Mouse (Mus musculus) lung, embryonic 15.5 days (tissue): ENCODE results near the gene Zmynd10. TPM values are rescaled to one million over a fixed set of nuclear protein-coding genes. Genes with fewer than 3 reads are reported as not detected.
A peak's percentile ranks its signal among the peaks of the same experiment; 100 is the strongest.

Experiments used
- ATAC-seq: fragments of 200-750 bp; cut with Nextera tagmentation; 2 replicates; pipeline ENCODE4 v1.8.0; 2017; ENCODE audit warnings: moderate number of reproducible peaks, borderline replicate concordance; ENCODE audit not compliant: low FRiP score, low TSS enrichment; ENCODE audit errors: extremely low read depth
- H3K27ac ChIP-seq: fragments of 300-500 bp; sonication (generic); 2 replicates; pipeline ENCODE4 v1.5.1; 2015; ENCODE audit warnings: moderate library complexity, mild to moderate bottlenecking, inconsistent platforms
- H3K27me3 ChIP-seq: fragments of 300-500 bp; sonication (generic); 2 replicates; pipeline ENCODE4 v1.6.1; 2015; ENCODE audit warnings: inconsistent platforms
- H3K36me3 ChIP-seq: fragments of 300-500 bp; sonication (generic); 2 replicates; pipeline ENCODE4 v1.6.1; 2015; ENCODE audit warnings: inconsistent platforms
- H3K4me1 ChIP-seq: fragments of 300-500 bp; sonication (generic); 2 replicates; pipeline ENCODE4 v1.6.1; 2015; ENCODE audit warnings: inconsistent platforms
- H3K4me2 ChIP-seq: fragments of 300-500 bp; sonication (generic); 2 replicates; pipeline ENCODE4 v1.6.1; 2015; ENCODE audit warnings: inconsistent platforms, mild to moderate bottlenecking, moderate library complexity
- H3K4me3 ChIP-seq: fragments of 300-500 bp; sonication (generic); 2 replicates; pipeline ENCODE4 v1.5.1; 2015; ENCODE audit warnings: mild to moderate bottlenecking, inconsistent platforms
- H3K9ac ChIP-seq: fragments of 300-500 bp; sonication (generic); 2 replicates; pipeline ENCODE4 v1.6.1; 2015; ENCODE audit warnings: inconsistent platforms
- H3K9me3 ChIP-seq: fragments of 300-500 bp; sonication (generic); 2 replicates; pipeline ENCODE4 v1.6.1; 2016; ENCODE audit warnings: inconsistent platforms
- WGBS: fragments of 180-500 bp; shearing (Covaris S2); methylation state at CpG from one replicate; pipeline ENCODE4 v1.1.7; 2015; 5-methylcytosine and 5-hydroxymethylcytosine counted together
- polyA plus RNA-seq: library from polyadenylated mRNA; unstranded; fragments of >200 nt; fragmentation: Nextera tagmentation; extraction: Ambion mirVana; gene quantifications from 2 replicates; pipeline ENCODE4 v1.2.1, GENCODE M21; 2015

The Zmynd10 gene
- polyA plus RNA-seq, 1 experiment from 2014 or later, result 6.8 TPM

- Histone ChIP-seq H3K4me1 (peaks cover 17% of the 10 kb centered on the region), H3K9me3 (no peaks in the 10 kb centered on the region), H3K36me3 (no peaks in the 10 kb centered on the region), H3K9ac (no peak overlapping the region), H3K27ac (no peak overlapping the region; the same call in 1 of the 2 replicates), H3K4me3 (no peak overlapping the region), H3K27me3 (peaks cover 19% of the 10 kb centered on the region), H3K4me2 (peak overlapping the region; percentile 52)
- WGBS, result 19% methylated on average over 25 of the region's 25 CpGs
- 0 out of 2 replicates have a peak, but pooled peaks have one; percentile 28 for ATAC-seq
Measured at GRCm38 (mm10) chr9:107521711-107522399, 25.2 kb upstream of the Zmynd10 start.

GRCm38 (mm10) chr9:107522400-107522711, 24.7 kb upstream of the Zmynd10 start:
- no peak for ATAC-seq
- H3K4me3 ChIP-seq, result no peak overlapping the region
- WGBS, result 34% methylated on average over 2 of the region's 2 CpGs
- peak overlapping the region; percentile 52 for H3K4me2 ChIP-seq
- no peaks in the 10 kb centered on the region for H3K36me3 ChIP-seq
- peaks cover 24% of the 10 kb centered on the region for H3K27me3 ChIP-seq
- H3K9ac ChIP-seq, result no peak overlapping the region
- H3K27ac ChIP-seq, result no peak overlapping the region; the same call in 1 of the 2 replicates
- peaks cover 22% of the 10 kb centered on the region for H3K4me1 ChIP-seq
- no peaks in the 10 kb centered on the region for H3K9me3 ChIP-seq

GRCm38 (mm10) chr9:107526198-107527026, 20.7 kb upstream of the Zmynd10 start:
- Histone ChIP-seq H3K27me3 (peaks cover 36% of the 10 kb centered on the region), H3K4me3 (peak overlapping the region; percentile 31), H3K36me3 (no peaks in the 10 kb centered on the region), H3K9ac (no peak overlapping the region), H3K27ac (no peak overlapping the region), H3K4me2 (peak overlapping the region; percentile 76), H3K4me1 (peaks cover 22% of the 10 kb centered on the region), H3K9me3 (no peaks in the 10 kb centered on the region)
- 4% methylated on average over 44 of the region's 44 CpGs for WGBS
- peak; percentile 66; the same call in 1 of the 2 replicates for ATAC-seq

- WGBS, result under 1% methylated on average over 48 of the region's 48 CpGs
- peak within 1 kb of the TSS; percentile 85 for H3K9ac ChIP-seq
- H3K4me1 ChIP-seq, result peaks cover 29% of the 10 kb centered on the region
- peak within 1 kb of the TSS; percentile 75 for H3K4me3 ChIP-seq
- no peaks in the 10 kb centered on the region for H3K9me3 ChIP-seq
- H3K27ac ChIP-seq, result peak within 1 kb of the TSS; percentile 76
- peaks cover 4% of the 10 kb centered on the region; the same call in 1 of the 2 replicates for H3K27me3 ChIP-seq
- H3K4me2 ChIP-seq, result peak within 1 kb of the TSS; percentile 82
- peak; percentile 97 for ATAC-seq
- peaks cover 17% of the 10 kb centered on the region for H3K36me3 ChIP-seq
Measured at GRCm38 (mm10) chr9:107533791-107534407, 13.2 kb upstream of the Zmynd10 start, which contains the start of gene Tmem115. Gene Tmem115, plus strand, starts transcription at chr9:107533945.

DNA sequence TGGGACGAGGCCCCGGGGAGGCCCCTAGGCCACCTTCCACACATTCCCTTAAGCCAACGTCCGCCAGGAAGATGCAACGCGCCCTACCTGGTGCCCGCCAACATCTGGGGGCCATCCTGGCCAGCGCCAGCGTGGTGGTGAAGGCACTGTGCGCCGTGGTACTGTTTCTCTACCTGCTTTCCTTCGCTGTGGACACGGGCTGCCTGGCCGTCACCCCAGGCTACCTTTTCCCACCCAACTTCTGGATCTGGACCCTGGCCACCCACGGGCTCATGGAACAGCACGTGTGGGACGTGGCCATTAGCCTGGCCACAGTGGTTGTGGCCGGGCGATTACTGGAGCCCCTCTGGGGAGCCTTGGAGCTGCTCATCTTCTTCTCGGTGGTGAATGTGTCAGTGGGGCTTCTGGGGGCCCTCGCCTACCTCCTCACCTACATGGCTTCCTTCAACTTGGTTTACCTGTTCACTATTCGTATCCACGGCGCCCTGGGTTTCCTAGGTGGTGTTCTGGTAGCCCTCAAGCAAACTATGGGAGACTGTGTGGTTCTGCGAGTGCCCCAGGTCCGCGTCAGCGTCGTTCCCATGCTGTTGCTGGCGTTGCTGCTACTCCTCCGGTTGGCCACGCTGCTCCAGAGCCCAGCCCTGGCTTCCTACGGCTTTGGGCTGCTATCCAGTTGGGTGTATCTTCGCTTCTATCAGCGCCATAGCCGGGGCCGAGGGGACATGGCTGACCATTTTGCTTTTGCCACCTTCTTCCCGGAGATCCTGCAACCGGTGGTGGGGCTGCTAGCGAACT, 12.5 kb upstream of the Zmynd10 start:
- peak overlapping the region; percentile 76 for H3K27ac ChIP-seq
- H3K9me3 ChIP-seq, result no peaks in the 10 kb centered on the region
- H3K4me3 ChIP-seq, result peak overlapping the region; percentile 75
- peak; percentile 1; the same call in 1 of the 2 replicates for ATAC-seq
- H3K27me3 ChIP-seq, result no peaks in the 10 kb centered on the region
- under 1% methylated on average over 40 of the region's 40 CpGs for WGBS
- H3K9ac ChIP-seq, result peak overlapping the region; percentile 85
- peak overlapping the region; percentile 82 for H3K4me2 ChIP-seq
- H3K4me1 ChIP-seq, result peaks cover 29% of the 10 kb centered on the region
- H3K36me3 ChIP-seq, result peaks cover 24% of the 10 kb centered on the region

- H3K4me2 ChIP-seq, result no peak overlapping the region
- ATAC-seq, result no peak
- no peaks in the 10 kb centered on the region for H3K9me3 ChIP-seq
- H3K9ac ChIP-seq, result no peak overlapping the region
- no peaks in the 10 kb centered on the region for H3K27me3 ChIP-seq
- WGBS, result 91% methylated on average over 7 of the region's 7 CpGs
- no peak overlapping the region for H3K4me3 ChIP-seq
- H3K27ac ChIP-seq, result no peak overlapping the region
- peaks cover 46% of the 10 kb centered on the region for H3K4me1 ChIP-seq
- peaks cover 28% of the 10 kb centered on the region for H3K36me3 ChIP-seq
Measured at GRCm38 (mm10) chr9:107538231-107538630, 8.9 kb upstream of the Zmynd10 start.

DNA sequence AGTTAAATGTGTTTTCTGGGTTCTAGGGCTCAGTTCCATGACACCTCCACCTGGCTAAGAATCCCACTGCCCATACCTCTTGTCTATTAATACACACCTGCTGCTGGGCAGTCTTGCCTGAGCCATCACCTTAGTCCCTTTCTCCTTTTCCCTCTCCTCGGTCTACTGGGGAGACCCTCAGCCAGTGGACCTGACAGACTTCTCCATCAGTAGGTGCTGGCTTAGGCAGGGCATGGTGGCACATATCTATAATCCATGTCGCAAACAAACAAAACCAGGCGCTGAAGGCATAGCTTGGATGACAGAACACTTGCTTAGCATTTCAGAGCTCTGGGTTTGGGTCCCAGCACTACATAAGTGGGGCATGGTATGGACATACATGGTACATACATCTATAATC, 8.4 kb upstream of the Zmynd10 start:
- H3K4me2 ChIP-seq, result no peak overlapping the region
- peaks cover 28% of the 10 kb centered on the region for H3K36me3 ChIP-seq
- no peak overlapping the region for H3K27ac ChIP-seq
- H3K27me3 ChIP-seq, result no peaks in the 10 kb centered on the region
- H3K9me3 ChIP-seq, result no peaks in the 10 kb centered on the region
- H3K4me3 ChIP-seq, result no peak overlapping the region
- H3K9ac ChIP-seq, result no peak overlapping the region
- no peak for ATAC-seq
- WGBS, result 91% methylated on average over 3 of the region's 3 CpGs
- H3K4me1 ChIP-seq, result peaks cover 42% of the 10 kb centered on the region

GRCm38 (mm10) chr9:107539940-107540339, 7.2 kb upstream of the Zmynd10 start:
- H3K36me3 ChIP-seq, result peaks cover 34% of the 10 kb centered on the region
- WGBS, result 91% methylated on average over 8 of the region's 8 CpGs
- no peak overlapping the region for H3K4me3 ChIP-seq
- H3K4me2 ChIP-seq, result no peak overlapping the region
- H3K27ac ChIP-seq, result no peak overlapping the region
- H3K4me1 ChIP-seq, result peaks cover 42% of the 10 kb centered on the region
- no peak overlapping the region for H3K9ac ChIP-seq
- H3K27me3 ChIP-seq, result no peaks in the 10 kb centered on the region
- ATAC-seq, result no peak
- H3K9me3 ChIP-seq, result no peaks in the 10 kb centered on the region

DNA sequence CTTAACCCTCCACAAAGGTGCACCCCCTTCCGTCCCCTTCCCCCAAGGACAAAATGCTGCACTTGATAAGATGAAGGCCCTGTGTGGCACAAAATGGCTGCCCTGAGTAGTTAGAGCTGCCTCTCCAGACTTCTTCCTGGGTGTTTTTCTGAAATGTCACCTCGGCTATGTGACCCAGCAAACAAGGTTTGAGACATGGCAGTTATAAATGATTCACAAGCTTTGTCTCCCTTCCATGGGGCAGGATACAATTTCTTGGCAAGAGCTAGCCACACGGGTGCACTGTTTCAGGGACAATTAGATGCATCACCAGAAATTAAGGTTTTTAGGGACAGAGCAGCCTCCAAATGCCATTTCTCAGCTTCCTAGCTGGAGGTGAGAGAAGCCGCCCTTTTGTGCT, 6.7 kb upstream of the Zmynd10 start:
- WGBS, result 61% methylated on average over 4 of the region's 4 CpGs
- peaks cover 37% of the 10 kb centered on the region for H3K4me1 ChIP-seq

DNA sequence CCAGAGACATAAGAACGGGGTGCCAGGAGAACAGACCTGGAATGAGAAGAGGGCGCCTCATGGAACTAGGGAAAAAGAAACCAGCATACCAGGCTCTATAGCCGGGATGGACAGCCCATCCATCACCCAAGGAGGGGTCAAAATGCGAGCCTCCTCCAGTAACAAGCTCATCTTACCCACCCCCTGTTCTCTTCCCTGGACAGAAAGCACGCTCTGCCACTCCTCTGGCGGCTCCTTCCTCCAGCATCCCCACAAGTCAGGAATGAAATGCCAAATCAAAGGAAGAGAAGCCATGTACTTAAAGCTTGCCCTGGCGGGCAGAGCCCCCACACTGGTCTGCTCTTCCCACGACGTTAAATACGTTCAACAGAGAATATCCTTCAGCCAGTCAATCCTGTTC, 6.1 kb upstream of the Zmynd10 start:
- Histone ChIP-seq H3K9ac (0 out of 2 replicates have a peak overlapping the region, but pooled peaks have one; percentile 52), H3K27ac (no peak overlapping the region), H3K4me1 (peaks cover 31% of the 10 kb centered on the region), H3K36me3 (peaks cover 37% of the 10 kb centered on the region), H3K4me2 (peak overlapping the region; percentile 84), H3K4me3 (peak overlapping the region; percentile 83), H3K27me3 (no peaks in the 10 kb centered on the region), H3K9me3 (no peaks in the 10 kb centered on the region)
- 21% methylated on average over 10 of the region's 10 CpGs for WGBS
- ATAC-seq, result no peak

More for the DNA sequence above, 6.7 kb upstream of the Zmynd10 start:
- no peak overlapping the region for H3K27ac ChIP-seq
- peak overlapping the region; percentile 84; the same call in 1 of the 2 replicates for H3K4me2 ChIP-seq
- ATAC-seq, result no peak
- no peak overlapping the region for H3K9ac ChIP-seq
- 0 out of 2 replicates have a peak overlapping the region, but pooled peaks have one; percentile 83 for H3K4me3 ChIP-seq
- peaks cover 37% of the 10 kb centered on the region for H3K36me3 ChIP-seq
- H3K27me3 ChIP-seq, result no peaks in the 10 kb centered on the region
- no peaks in the 10 kb centered on the region for H3K9me3 ChIP-seq
